Mouse (Mus musculus): ENCODE results near the gene Epas1. TPM values are rescaled to one million over a fixed set of nuclear protein-coding genes. Genes with fewer than 3 reads are reported as not detected.

The Epas1 gene
- total RNA-seq, 2 experiments from 2014 or later: 93.6 to 97.0 TPM

- Histone ChIP-seq H3K27ac (no peak overlapping the region), H3K4me3 (no peak overlapping the region)
- DNase-seq (ENCODE audit: extremely low spot score in 1 of 2, low spot score in 2 of 2): no peak
- intact Hi-C loops (cut with DNase I): loop anchor here (2.0 kb wide), 1 partner anchor 19 kb away; no protein-coding TSS in a partner anchor
- TF ChIP-seq CTCF (IDR thresholded peaks at IDR 0.05): no peak; the same call in none of the 2 replicates
Measured at GRCm38 (mm10) chr17:86779191-86780130, 26.0 kb downstream of the Epas1 start.

GRCm38 (mm10) chr17:86780708-86781318 lies 27.3 kb downstream of the Epas1 start:
- no peak for TF ChIP-seq CTCF (IDR thresholded peaks at IDR 0.05)
- Histone ChIP-seq H3K27ac (peak overlapping the region; percentile 61), H3K4me3 (no peak overlapping the region)
- DNase-seq (ENCODE audit: extremely low spot score in 1 of 2, low spot score in 2 of 2): no peak
- intact Hi-C loops (cut with DNase I): loop anchor here (2.0 kb wide), 1 partner anchor 18 kb away; no protein-coding TSS in a partner anchor

- intact Hi-C loops (cut with DNase I): loop anchor here (2.0 kb wide), 1 partner anchor 17 kb away; no protein-coding TSS in a partner anchor
- DNase-seq (ENCODE audit: extremely low spot score in 1 of 2, low spot score in 2 of 2): no peak
- H3K27ac ChIP-seq: 0 out of 2 replicates have a peak overlapping the region, but pooled peaks have one; percentile 19
- TF ChIP-seq CTCF (IDR thresholded peaks at IDR 0.05): no peak
- H3K4me3 ChIP-seq: no peak overlapping the region
Measured at GRCm38 (mm10) chr17:86781755-86782400, 28.4 kb downstream of the Epas1 start.

- H3K27ac ChIP-seq: peak overlapping the region; percentile 66; the same call in 1 of the 2 replicates
- H3K4me3 ChIP-seq: no peak overlapping the region
- intact Hi-C loops (cut with DNase I): no loop called here
- no peak for TF ChIP-seq CTCF (IDR thresholded peaks at IDR 0.05)
- no peak for DNase-seq (ENCODE audit: extremely low spot score in 1 of 2, low spot score in 2 of 2)
Measured at GRCm38 (mm10) chr17:86784405-86784977, 31.0 kb downstream of the Epas1 start.

- no peak for DNase-seq (ENCODE audit: extremely low spot score in 1 of 2, low spot score in 2 of 2)
- Histone ChIP-seq H3K4me3 (no peak overlapping the region), H3K27ac (peak overlapping the region; percentile 66)
- intact Hi-C loops (cut with DNase I): no loop called here
- TF ChIP-seq CTCF (IDR thresholded peaks at IDR 0.05): no peak
Measured at GRCm38 (mm10) chr17:86785612-86786011, 32.1 kb downstream of the Epas1 start.

GRCm38 (mm10) chr17:86786496-86786895 lies 33.0 kb downstream of the Epas1 start:
- no peak overlapping the region for H3K4me3 ChIP-seq
- intact Hi-C loops (cut with DNase I): no loop called here
- H3K27ac ChIP-seq: peak overlapping the region; percentile 66; the same call in 1 of the 2 replicates
- TF ChIP-seq CTCF (IDR thresholded peaks at IDR 0.05): no peak
- DNase-seq (ENCODE audit: extremely low spot score in 1 of 2, low spot score in 2 of 2): no peak

- no peak overlapping the region for H3K4me3 ChIP-seq
- intact Hi-C loops (cut with DNase I): no loop called here
- no peak for DNase-seq (ENCODE audit: extremely low spot score in 1 of 2, low spot score in 2 of 2)
- H3K27ac ChIP-seq: no peak overlapping the region
- no peak for TF ChIP-seq CTCF (IDR thresholded peaks at IDR 0.05)
Measured at GRCm38 (mm10) chr17:86787805-86788204, 34.3 kb downstream of the Epas1 start.

- TF ChIP-seq CTCF (IDR thresholded peaks at IDR 0.05): no peak
- no peak for DNase-seq (ENCODE audit: extremely low spot score in 1 of 2, low spot score in 2 of 2)
- H3K27ac ChIP-seq: no peak overlapping the region
- intact Hi-C loops (cut with DNase I): no loop called here
- no peak overlapping the region for H3K4me3 ChIP-seq
Measured at GRCm38 (mm10) chr17:86788316-86788715, 34.8 kb downstream of the Epas1 start.

GRCm38 (mm10) chr17:86791925-86792324 lies 38.4 kb downstream of the Epas1 start:
- no peak overlapping the region for H3K27ac ChIP-seq
- no peak overlapping the region for H3K4me3 ChIP-seq
- no peak for DNase-seq (ENCODE audit: extremely low spot score in 1 of 2, low spot score in 2 of 2)
- intact Hi-C loops (cut with DNase I): no loop called here
- TF ChIP-seq CTCF (IDR thresholded peaks at IDR 0.05): no peak

- intact Hi-C loops (cut with DNase I): no loop called here
- Histone ChIP-seq H3K27ac (no peak overlapping the region), H3K4me3 (no peak overlapping the region)
- no peak for DNase-seq (ENCODE audit: extremely low spot score in 1 of 2, low spot score in 2 of 2)
- TF ChIP-seq CTCF (IDR thresholded peaks at IDR 0.05): no peak
Measured at GRCm38 (mm10) chr17:86795773-86796172, 42.3 kb downstream of the Epas1 start.

GRCm38 (mm10) chr17:86797031-86797430 lies 43.5 kb downstream of the Epas1 start:
- intact Hi-C loops (cut with DNase I): no loop called here
- no peak overlapping the region for H3K4me3 ChIP-seq

More at GRCm38 (mm10) chr17:86797031-86797430, 43.5 kb downstream of the Epas1 start:
- no peak for DNase-seq (ENCODE audit: extremely low spot score in 1 of 2, low spot score in 2 of 2)
- no peak overlapping the region for H3K27ac ChIP-seq
- TF ChIP-seq CTCF (IDR thresholded peaks at IDR 0.05): no peak

Measured in left cerebral cortex, adult 2 months (tissue).